Mouse (Mus musculus): Measurements from ENCODE around the gene Ptprd.

GRCm38 (mm10) chr4:76447396-76447795 is 1764.4 kb downstream of the Ptprd start:
- TF ChIP-seq CTCF (IDR thresholded peaks at IDR 0.05; ENCODE audit: insufficient read depth, low read depth, low read length) (no peak), POLR2A (IDR thresholded peaks at IDR 0.05; ENCODE audit: insufficient read depth, low read depth, low read length) (no peak)

Measured in olfactory bulb, adult 2 months (tissue).